Mouse (Mus musculus) MEL (cell line): Measurements from ENCODE around the gene Cdh4. TPM values are rescaled to one million over a fixed set of nuclear protein-coding genes. Genes with fewer than 3 reads are reported as not detected.

Source experiments
- DNase-seq: peaks from one replicate; pipeline ENCODE4 v3.0.0; 2011; ENCODE audit warnings: low read depth, low spot score
- H3K27ac ChIP-seq: 2 replicates; pipeline ENCODE4 v1.5.1; 2012; ENCODE audit warnings: low read depth, mild to moderate bottlenecking, control low read depth, low read length, moderate library complexity; ENCODE audit not compliant: control insufficient read depth
- H3K27me3 ChIP-seq, 2 experiments: fragments of 150-350 bp in 1 of 2; sonication (generic) in 1 of 2; 2 replicates each; pipeline ENCODE4 v1.6.1; 2012; ENCODE audit warnings: low read length in 2 of 2, mild to moderate bottlenecking in 2 of 2, improper control_type of control experiment in 1 of 2, moderate library complexity in 1 of 2; ENCODE audit not compliant: insufficient read depth in 2 of 2, control insufficient read depth in 1 of 2
- H3K36me3 ChIP-seq, 2 experiments: 2 replicates each; pipeline ENCODE4 v1.6.1; 2012 to 2014; ENCODE audit warnings: low read length in 2 of 2, improper control_type of control experiment in 1 of 2, inconsistent platforms in 1 of 2, mild to moderate bottlenecking in 1 of 2; ENCODE audit not compliant: insufficient read depth in 2 of 2, control insufficient read depth in 1 of 2
- H3K4me1 ChIP-seq, 2 experiments: fragments of 150-350 bp in 1 of 2; sonication (generic) in 1 of 2; 2 replicates each; pipeline ENCODE4 v1.6.1; 2012; ENCODE audit warnings: low read length in 2 of 2, improper control_type of control experiment in 1 of 2, mild to moderate bottlenecking in 1 of 2; ENCODE audit not compliant: insufficient read depth in 2 of 2, control insufficient read depth in 1 of 2
- H3K4me3 ChIP-seq, 2 experiments: fragments of 150-350 bp in 1 of 2; sonication (generic) in 1 of 2; 2 replicates each; pipeline ENCODE4 v1.5.1; 2012; ENCODE audit warnings: low read depth in 2 of 2, low read length in 2 of 2, mild to moderate bottlenecking in 2 of 2, moderate library complexity in 2 of 2, control low read depth in 1 of 2, improper control_type of control experiment in 1 of 2; ENCODE audit not compliant: control insufficient read depth in 1 of 2, insufficient read depth in 1 of 2
- H3K79me2 ChIP-seq: 2 replicates; pipeline ENCODE4 v1.6.1; 2012; ENCODE audit warnings: mild to moderate bottlenecking, low read length, moderate library complexity; ENCODE audit not compliant: control insufficient read depth, poor library complexity, insufficient read depth
- H3K9ac ChIP-seq: 2 replicates; pipeline ENCODE4 v1.6.1; 2012; ENCODE audit warnings: low read depth, mild to moderate bottlenecking, control low read depth, low read length, moderate library complexity; ENCODE audit not compliant: control insufficient read depth, poor library complexity, severe bottlenecking
- H3K9me3 ChIP-seq: fragments of 150-350 bp; sonication (generic); replicated peaks from 2 replicates; pipeline ENCODE4 v1.6.1; 2012; ENCODE audit warnings: mild to moderate bottlenecking, low read length, improper control_type of control experiment, moderate library complexity; ENCODE audit not compliant: insufficient read depth
- BHLHE40 ChIP-seq: IDR thresholded peaks from 2 replicates; pipeline ENCODE4 v1.6.1; 2012; ENCODE audit warnings: low read depth, mild to moderate bottlenecking, inconsistent platforms, low read length, improper control_type of control experiment, borderline replicate concordance
- CHD1 ChIP-seq: IDR thresholded peaks from 2 replicates; pipeline ENCODE4 v1.6.1; 2012; ENCODE audit warnings: low read depth, mild to moderate bottlenecking, inconsistent platforms, low read length, improper control_type of control experiment
- CHD2 ChIP-seq: IDR thresholded peaks from 2 replicates; pipeline ENCODE4 v1.6.1; 2011; ENCODE audit warnings: low read length, improper control_type of control experiment
- CTCF ChIP-seq, 3 experiments: IDR thresholded peaks in 2 of 3; conservative IDR thresholded peaks in 1 of 3; 2 replicates each; pipeline ENCODE4 v1.5.1; 2011 to 2012; ENCODE audit warnings: low read length in 3 of 3, low read depth in 2 of 3, mild to moderate bottlenecking in 2 of 3, improper control_type of control experiment in 1 of 3, inconsistent platforms in 1 of 3, mixed read lengths in 1 of 3, moderate library complexity in 1 of 3; ENCODE audit not compliant: control insufficient read depth in 1 of 3, insufficient read depth in 1 of 3, poor library complexity in 1 of 3, severe bottlenecking in 1 of 3
- EP300 ChIP-seq, 2 experiments: IDR thresholded peaks; 2 replicates each; pipeline ENCODE4 v1.6.1; 2011; ENCODE audit warnings: improper control_type of control experiment in 2 of 2, low read length in 2 of 2, low read depth in 1 of 2, mild to moderate bottlenecking in 1 of 2
- ETS1 ChIP-seq: IDR thresholded peaks from 2 replicates; pipeline ENCODE4 v1.6.1; 2012; ENCODE audit warnings: low read depth, mild to moderate bottlenecking, inconsistent platforms, low read length, improper control_type of control experiment, moderate library complexity
- GATA1 ChIP-seq: IDR thresholded peaks from 2 replicates; pipeline ENCODE4 v1.6.1; 2011; ENCODE audit warnings: low read depth, low read length, improper control_type of control experiment
- HCFC1 ChIP-seq: IDR thresholded peaks from 2 replicates; pipeline ENCODE4 v1.6.1; 2012; ENCODE audit warnings: low read depth, mild to moderate bottlenecking, inconsistent platforms, low read length, improper control_type of control experiment, moderate library complexity
- JUND ChIP-seq: IDR thresholded peaks from 2 replicates; pipeline ENCODE4 v1.6.1; 2011; ENCODE audit warnings: low read depth, mild to moderate bottlenecking, improper control_type of control experiment, low read length
- KAT2A ChIP-seq: conservative IDR thresholded peaks from 2 replicates; pipeline ENCODE4 v1.6.1; 2012; ENCODE audit warnings: low read depth, low read length, improper control_type of control experiment, inconsistent platforms
- MAZ ChIP-seq: IDR thresholded peaks from 2 replicates; pipeline ENCODE4 v1.6.1; 2012; ENCODE audit warnings: low read depth, mild to moderate bottlenecking, inconsistent platforms, low read length, improper control_type of control experiment
- MEF2A ChIP-seq: IDR thresholded peaks from 2 replicates; pipeline ENCODE4 v1.6.1; 2014; ENCODE audit warnings: low read depth, mild to moderate bottlenecking, inconsistent platforms, low read length, improper control_type of control experiment; ENCODE audit not compliant: poor library complexity, insufficient replicate concordance, severe bottlenecking; ENCODE audit errors: extremely low read depth
- MYB ChIP-seq: IDR thresholded peaks from 2 replicates; pipeline ENCODE4 v1.6.1; 2011; ENCODE audit warnings: mild to moderate bottlenecking, low read depth, low read length, improper control_type of control experiment
- NELFE ChIP-seq: IDR thresholded peaks from 2 replicates; pipeline ENCODE4 v1.6.1; 2011; ENCODE audit warnings: low read depth, low read length, improper control_type of control experiment
- NRF1 ChIP-seq: IDR thresholded peaks from 2 replicates; pipeline ENCODE4 v1.6.1; 2014; ENCODE audit warnings: low read depth, mild to moderate bottlenecking, inconsistent platforms, low read length, improper control_type of control experiment, moderate library complexity; ENCODE audit not compliant: poor library complexity, insufficient read depth, severe bottlenecking
- POLR2A ChIP-seq, 2 experiments: IDR thresholded peaks; 2 replicates each; pipeline ENCODE4 v1.6.1; 2011 to 2012; ENCODE audit warnings: low read length in 2 of 2, mild to moderate bottlenecking in 2 of 2, control low read depth in 1 of 2, improper control_type of control experiment in 1 of 2, low read depth in 1 of 2, moderate library complexity in 1 of 2; ENCODE audit not compliant: control insufficient read depth in 1 of 2, insufficient read depth in 1 of 2, poor library complexity in 1 of 2
- POLR2AphosphoS2 ChIP-seq: IDR thresholded peaks from 2 replicates; pipeline ENCODE4 v1.6.1; 2011; ENCODE audit warnings: low read length, improper control_type of control experiment
- RAD21 ChIP-seq: IDR thresholded peaks from 2 replicates; pipeline ENCODE4 v1.6.1; 2011; ENCODE audit warnings: mild to moderate bottlenecking, low read depth, low read length, improper control_type of control experiment
- RCOR1 ChIP-seq: IDR thresholded peaks from 2 replicates; pipeline ENCODE4 v1.6.1; 2012; ENCODE audit warnings: low read depth, mild to moderate bottlenecking, inconsistent platforms, low read length, improper control_type of control experiment
- SIN3A ChIP-seq: IDR thresholded peaks from 2 replicates; pipeline ENCODE4 v1.6.1; 2012; ENCODE audit warnings: low read length, improper control_type of control experiment, inconsistent platforms
- SMC3 ChIP-seq: IDR thresholded peaks from 2 replicates; pipeline ENCODE4 v1.6.1; 2011; ENCODE audit warnings: low read depth, low read length, improper control_type of control experiment
- TBP ChIP-seq: IDR thresholded peaks from 2 replicates; pipeline ENCODE4 v1.8.0; 2011; ENCODE audit warnings: low read depth, low read length, improper control_type of control experiment
- UBTF ChIP-seq: IDR thresholded peaks from 2 replicates; pipeline ENCODE4 v1.6.1; 2012; ENCODE audit warnings: low read depth, mild to moderate bottlenecking, inconsistent platforms, low read length, improper control_type of control experiment, moderate library complexity, borderline replicate concordance; ENCODE audit not compliant: insufficient read depth
- ZC3H11A ChIP-seq: IDR thresholded peaks from 2 replicates; pipeline ENCODE4 v1.6.1; 2012; ENCODE audit warnings: low read depth, mild to moderate bottlenecking, inconsistent platforms, low read length, improper control_type of control experiment
- ZKSCAN1 ChIP-seq: IDR thresholded peaks from 2 replicates; pipeline ENCODE4 v1.6.1; 2012; ENCODE audit warnings: low read depth, mild to moderate bottlenecking, inconsistent platforms, low read length, improper control_type of control experiment, moderate library complexity
- ZMIZ1 ChIP-seq: IDR thresholded peaks from 2 replicates; pipeline ENCODE4 v1.6.1; 2012; ENCODE audit warnings: low read depth, mild to moderate bottlenecking, inconsistent platforms, low read length, improper control_type of control experiment, moderate library complexity
- polyA plus RNA-seq, 2 experiments: library from polyadenylated mRNA; stranded (reverse) in 1 of 2; unstranded in 1 of 2; fragments of >175 nt in 1 of 2; fragments of >200 nt in 1 of 2; gene quantifications; 2 replicates each; pipeline versions ENCODE4 v1.2.1 to v1.2.4; 2012; ENCODE audit warnings: low replicate concordance in 2 of 2, low read depth in 1 of 2; ENCODE audit not compliant: insufficient read length in 2 of 2, insufficient read depth in 1 of 2, missing spikeins in 1 of 2
- total RNA-seq: library from RNA; depleted of rRNA; stranded (reverse); fragments of 300-350 nt; gene quantifications from 2 replicates; pipeline ENCODE4 v1.2.3, GENCODE M21; 2012

The Cdh4 gene
- total and polyA plus RNA-seq, 3 experiments, result not detected

DNA sequence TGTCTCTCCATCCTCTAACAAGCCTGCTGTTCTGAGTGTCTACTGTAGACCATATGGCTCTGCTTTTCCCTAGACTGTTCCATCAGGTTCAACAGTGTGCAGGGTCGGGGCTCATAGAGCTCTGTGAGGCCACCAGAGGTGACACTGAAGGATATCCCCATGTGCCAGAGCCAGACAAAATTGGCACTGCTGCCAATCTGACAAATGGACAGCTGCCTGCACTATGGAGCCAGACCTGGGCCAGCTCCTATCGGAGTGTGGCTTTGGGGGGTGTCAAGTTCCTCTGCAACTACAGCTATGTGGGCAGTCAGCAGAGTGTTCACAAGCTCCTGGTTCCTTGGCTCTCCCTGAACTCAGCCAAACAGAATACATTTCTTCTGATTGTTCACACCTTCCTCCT is 164.1 kb downstream of the Cdh4 start:
- H3K79me2 ChIP-seq, result no peaks in the 10 kb centered on the region
- no peaks in the 10 kb centered on the region for H3K4me1 ChIP-seq
- no peak for TF ChIP-seq EP300 (IDR thresholded peaks at IDR 0.05; ENCODE audit: low read depth in 1 of 2, low read length in 2 of 2)
- TF ChIP-seq NELFE, result no peak
- no peak for TF ChIP-seq MEF2A
- TF ChIP-seq RCOR1, result no peak
- TF ChIP-seq JUND, result no peak
- TF ChIP-seq BHLHE40, result no peak
- no peak for TF ChIP-seq ETS1
- TF ChIP-seq SIN3A, result no peak
- no peak for TF ChIP-seq UBTF
- no peak for TF ChIP-seq TBP
- no peak for TF ChIP-seq POLR2A (IDR thresholded peaks at IDR 0.05; ENCODE audit: control insufficient read depth in 1 of 2, insufficient read depth in 1 of 2, low read depth in 1 of 2, low read length in 2 of 2, poor library complexity in 1 of 2)
- no peak for TF ChIP-seq MAZ
- no peak overlapping the region for H3K27ac ChIP-seq
- no peak overlapping the region for H3K4me3 ChIP-seq
- DNase-seq, result no peak
- H3K36me3 ChIP-seq, result no peaks in the 10 kb centered on the region
- H3K9me3 ChIP-seq, result no peaks in the 10 kb centered on the region
- H3K9ac ChIP-seq, result no peak overlapping the region
- no peaks in the 10 kb centered on the region for H3K27me3 ChIP-seq

DNA sequence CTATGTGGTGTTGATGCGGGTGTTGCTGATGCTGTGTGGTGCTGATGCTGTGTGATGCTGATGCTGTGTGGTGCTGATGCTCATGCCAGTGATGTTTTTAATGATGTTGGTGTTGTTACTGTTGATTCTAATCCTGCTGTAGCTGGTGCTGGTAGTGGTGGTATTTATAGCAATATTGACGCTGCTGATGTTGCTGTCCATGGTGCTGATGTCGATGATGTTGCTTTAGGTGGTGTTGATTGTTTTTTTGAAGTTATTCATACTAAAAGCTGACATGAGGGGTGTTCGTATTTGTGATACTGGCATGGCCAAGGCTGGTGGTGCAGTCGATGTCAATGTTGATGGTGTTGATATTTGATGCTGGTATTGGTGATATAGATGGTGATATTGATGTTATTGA is 173.7 kb downstream of the Cdh4 start:
- H3K27me3 ChIP-seq, result no peaks in the 10 kb centered on the region
- H3K9me3 ChIP-seq, result no peaks in the 10 kb centered on the region
- no peak for TF ChIP-seq JUND
- no peak for TF ChIP-seq RCOR1
- no peak for TF ChIP-seq POLR2AphosphoS2
- no peak for TF ChIP-seq TBP
- no peak for TF ChIP-seq NRF1
- no peak for TF ChIP-seq CTCF (IDR thresholded peaks at IDR 0.05 in 2 of 3, conservative IDR thresholded peaks at IDR 0.05 in 1 of 3; ENCODE audit: control insufficient read depth in 1 of 3, insufficient read depth in 1 of 3, low read depth in 2 of 3, low read length in 3 of 3, poor library complexity in 1 of 3, severe bottlenecking in 1 of 3)
- TF ChIP-seq MAZ, result no peak
- TF ChIP-seq CHD1, result no peak
- no peak for TF ChIP-seq MYB
- no peak for TF ChIP-seq HCFC1
- no peak for TF ChIP-seq ZC3H11A
- no peak for TF ChIP-seq RAD21
- TF ChIP-seq ZMIZ1, result no peak
- no peak for TF ChIP-seq KAT2A
- no peak for TF ChIP-seq GATA1
- no peak for TF ChIP-seq UBTF
- no peak for TF ChIP-seq ZKSCAN1
- TF ChIP-seq SMC3, result no peak
- TF ChIP-seq CHD2, result no peak
- no peak overlapping the region for H3K4me3 ChIP-seq
- no peaks in the 10 kb centered on the region for H3K4me1 ChIP-seq
- no peak overlapping the region for H3K9ac ChIP-seq
- no peaks in the 10 kb centered on the region for H3K79me2 ChIP-seq
- H3K36me3 ChIP-seq, result no peaks in the 10 kb centered on the region
- no peak overlapping the region for H3K27ac ChIP-seq
- peak; percentile 24 for DNase-seq
